Mouse (Mus musculus): ENCODE data around the gene Rnls. TPM values are rescaled to one million over a fixed set of nuclear protein-coding genes. Genes with fewer than 3 reads are reported as not detected.

The Rnls gene
- polyA plus RNA-seq, 1 experiment from 2014 or later = 10.0 TPM

GRCm38 (mm10) chr19:33326706-33327641 lies 65.1 kb downstream of the Rnls start:
- Histone ChIP-seq H3K27ac (ENCODE audit: low read depth, low read length) (no peak overlapping the region), H3K4me1 (ENCODE audit: control insufficient read depth, insufficient read depth, low read depth, low read length) (no peaks in the 10 kb centered on the region), H3K27me3 (replicated peaks; ENCODE audit: control insufficient read depth, insufficient read depth, low read length) (no peaks in the 10 kb centered on the region), H3K4me3 (ENCODE audit: low read length) (no peak overlapping the region), H3K9ac (ENCODE audit: low read depth, low read length) (no peak overlapping the region), H3K36me3 (ENCODE audit: control insufficient read depth, insufficient read depth, low read length) (no peaks in the 10 kb centered on the region), H3K9me3 (ENCODE audit: control insufficient read depth, low read length) (no peaks in the 10 kb centered on the region), H3K4me2 (ENCODE audit: low read length) (no peak overlapping the region)
- WGBS = 81% methylated on average over 4 of the region's 4 CpGs
- ATAC-seq = no peak

DNA sequence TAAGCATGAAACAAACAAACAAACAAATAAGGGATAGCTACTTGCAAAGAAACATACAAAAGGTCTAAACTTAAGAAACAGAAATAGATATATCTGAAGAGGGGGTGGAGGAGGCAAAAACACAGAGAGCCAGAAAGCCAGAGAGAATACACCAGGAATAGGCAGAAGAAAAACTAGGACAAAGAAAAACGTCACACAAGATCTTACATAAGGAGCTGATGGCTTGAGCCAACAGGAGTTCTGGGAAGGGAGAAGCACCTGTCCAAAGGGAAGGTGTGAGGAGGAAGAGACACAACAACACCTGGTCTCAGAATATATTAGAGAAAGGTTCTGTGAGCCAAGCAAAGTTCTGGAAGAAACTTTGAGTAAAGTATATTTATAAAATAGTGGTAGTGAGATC lies 73.3 kb downstream of the Rnls start:
- Histone ChIP-seq H3K36me3 (ENCODE audit: control insufficient read depth, insufficient read depth, low read length) (no peaks in the 10 kb centered on the region), H3K27ac (ENCODE audit: low read depth, low read length) (no peak overlapping the region)
- no peak for ATAC-seq

GRCm38 (mm10) chr19:33317130-33317529 lies 75.0 kb downstream of the Rnls start:
- Histone ChIP-seq H3K9me3 (ENCODE audit: control insufficient read depth, low read length) (no peaks in the 10 kb centered on the region), H3K4me1 (ENCODE audit: control insufficient read depth, insufficient read depth, low read depth, low read length) (no peaks in the 10 kb centered on the region), H3K36me3 (ENCODE audit: control insufficient read depth, insufficient read depth, low read length) (no peaks in the 10 kb centered on the region), H3K9ac (ENCODE audit: low read depth, low read length) (no peak overlapping the region), H3K27me3 (replicated peaks; ENCODE audit: control insufficient read depth, insufficient read depth, low read length) (no peaks in the 10 kb centered on the region), H3K4me3 (ENCODE audit: low read length) (no peak overlapping the region), H3K4me2 (ENCODE audit: low read length) (no peak overlapping the region), H3K27ac (ENCODE audit: low read depth, low read length) (no peak overlapping the region)
- 80% methylated on average over 4 of the region's 4 CpGs for WGBS
- ATAC-seq = no peak

More for the DNA sequence above, 73.3 kb downstream of the Rnls start:
- Histone ChIP-seq H3K9me3 (ENCODE audit: control insufficient read depth, low read length) (no peaks in the 10 kb centered on the region), H3K27me3 (replicated peaks; ENCODE audit: control insufficient read depth, insufficient read depth, low read length) (no peaks in the 10 kb centered on the region), H3K9ac (ENCODE audit: low read depth, low read length) (no peak overlapping the region), H3K4me3 (ENCODE audit: low read length) (no peak overlapping the region), H3K4me1 (ENCODE audit: control insufficient read depth, insufficient read depth, low read depth, low read length) (no peaks in the 10 kb centered on the region), H3K4me2 (ENCODE audit: low read length) (no peak overlapping the region)
- 65% methylated on average over 1 of the region's 1 CpGs for WGBS

- ATAC-seq = no peak
- Histone ChIP-seq H3K9ac (ENCODE audit: low read depth, low read length) (no peak overlapping the region), H3K27me3 (replicated peaks; ENCODE audit: control insufficient read depth, insufficient read depth, low read length) (no peaks in the 10 kb centered on the region), H3K4me1 (ENCODE audit: control insufficient read depth, insufficient read depth, low read depth, low read length) (no peaks in the 10 kb centered on the region), H3K36me3 (ENCODE audit: control insufficient read depth, insufficient read depth, low read length) (no peaks in the 10 kb centered on the region), H3K4me3 (ENCODE audit: low read length) (no peak overlapping the region), H3K4me2 (ENCODE audit: low read length) (no peak overlapping the region), H3K27ac (ENCODE audit: low read depth, low read length) (no peak overlapping the region), H3K9me3 (ENCODE audit: control insufficient read depth, low read length) (no peaks in the 10 kb centered on the region)
- WGBS = 56% methylated on average over 3 of the region's 3 CpGs
Measured at GRCm38 (mm10) chr19:33299726-33300292, 92.3 kb downstream of the Rnls start.

DNA sequence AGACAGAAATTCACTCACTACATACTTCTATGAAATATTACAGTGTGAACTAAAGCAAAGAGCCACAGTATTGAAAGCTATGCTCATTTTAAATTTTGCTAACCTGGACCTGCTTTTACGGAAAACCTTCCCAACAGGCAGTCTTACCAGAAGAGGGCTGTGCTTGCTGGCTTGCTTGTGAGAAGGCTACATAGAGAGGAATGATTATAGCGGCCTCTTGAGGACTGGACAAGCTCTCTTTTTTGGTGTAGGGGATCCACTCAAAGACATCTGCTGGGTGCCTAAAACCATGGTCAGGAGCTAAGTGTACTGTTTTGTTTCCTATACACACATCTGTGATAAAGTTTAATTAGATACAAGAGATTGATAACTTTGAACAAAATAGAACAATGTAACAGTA lies 95.8 kb downstream of the Rnls start:
- Histone ChIP-seq H3K27me3 (replicated peaks; ENCODE audit: control insufficient read depth, insufficient read depth, low read length) (no peaks in the 10 kb centered on the region), H3K9me3 (ENCODE audit: control insufficient read depth, low read length) (no peaks in the 10 kb centered on the region), H3K4me2 (ENCODE audit: low read length) (no peak overlapping the region), H3K36me3 (ENCODE audit: control insufficient read depth, insufficient read depth, low read length) (no peaks in the 10 kb centered on the region), H3K4me1 (ENCODE audit: control insufficient read depth, insufficient read depth, low read depth, low read length) (no peaks in the 10 kb centered on the region), H3K9ac (ENCODE audit: low read depth, low read length) (no peak overlapping the region), H3K27ac (ENCODE audit: low read depth, low read length) (no peak overlapping the region), H3K4me3 (ENCODE audit: low read length) (no peak overlapping the region)
- WGBS = 41% methylated on average over 2 of the region's 2 CpGs
- no peak for ATAC-seq

DNA sequence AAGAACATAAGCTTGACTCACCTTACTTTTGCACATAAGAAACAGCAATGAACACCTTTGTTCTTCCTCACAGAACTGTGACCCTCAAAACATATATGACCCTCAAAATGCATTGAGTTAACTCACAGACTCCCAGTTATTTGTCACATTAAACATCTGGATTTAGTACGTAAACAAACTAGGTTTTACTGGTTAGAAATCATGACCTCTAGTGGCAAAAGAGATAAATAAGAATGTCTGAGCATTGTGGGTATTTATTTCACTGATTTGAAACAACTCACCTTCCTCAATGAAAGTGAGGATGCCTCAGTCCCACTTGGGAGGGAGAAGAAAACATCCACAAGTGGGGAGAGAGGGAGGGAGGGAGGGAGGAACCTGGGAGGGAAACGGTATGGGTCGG lies 109.1 kb downstream of the Rnls start:
- Histone ChIP-seq H3K4me3 (ENCODE audit: low read length) (no peak overlapping the region), H3K9ac (ENCODE audit: low read depth, low read length) (no peak overlapping the region), H3K4me1 (ENCODE audit: control insufficient read depth, insufficient read depth, low read depth, low read length) (no peaks in the 10 kb centered on the region), H3K36me3 (ENCODE audit: control insufficient read depth, insufficient read depth, low read length) (no peaks in the 10 kb centered on the region), H3K27me3 (replicated peaks; ENCODE audit: control insufficient read depth, insufficient read depth, low read length) (no peaks in the 10 kb centered on the region), H3K27ac (ENCODE audit: low read depth, low read length) (no peak overlapping the region), H3K4me2 (ENCODE audit: low read length) (no peak overlapping the region), H3K9me3 (ENCODE audit: control insufficient read depth, low read length) (no peaks in the 10 kb centered on the region)
- 64% methylated on average over 3 of the region's 3 CpGs for WGBS
- ATAC-seq = no peak

DNA sequence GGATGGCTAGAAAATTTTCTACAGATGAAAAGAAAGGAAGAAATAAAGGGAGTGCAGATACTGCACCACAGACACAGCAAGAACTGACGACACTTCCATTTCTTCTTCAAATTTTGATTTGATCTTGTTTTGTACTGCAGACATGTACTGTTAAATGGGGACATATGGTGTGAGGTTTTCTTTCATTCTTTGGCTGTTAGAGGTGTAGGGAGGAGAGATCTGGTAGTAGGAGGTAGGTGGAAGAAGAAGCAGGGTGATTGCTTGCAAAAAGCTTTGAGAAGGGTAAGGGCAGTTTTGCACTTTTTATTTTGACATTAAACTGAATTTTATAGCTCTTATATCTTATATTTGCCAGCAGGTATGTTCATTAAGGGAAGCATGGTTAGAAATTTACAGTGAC lies 115.7 kb downstream of the Rnls start:
- no peaks in the 10 kb centered on the region for H3K36me3 ChIP-seq (ENCODE audit: control insufficient read depth, insufficient read depth, low read length)
- no peaks in the 10 kb centered on the region for H3K4me1 ChIP-seq (ENCODE audit: control insufficient read depth, insufficient read depth, low read depth, low read length)
- no peaks in the 10 kb centered on the region for H3K9me3 ChIP-seq (ENCODE audit: control insufficient read depth, low read length)
- no peak overlapping the region for H3K4me2 ChIP-seq (ENCODE audit: low read length)
- H3K9ac ChIP-seq (ENCODE audit: low read depth, low read length) = no peak overlapping the region
- ATAC-seq = no peak
- H3K27ac ChIP-seq (ENCODE audit: low read depth, low read length) = no peak overlapping the region
- H3K27me3 ChIP-seq (replicated peaks; ENCODE audit: control insufficient read depth, insufficient read depth, low read length) = no peaks in the 10 kb centered on the region
- H3K4me3 ChIP-seq (ENCODE audit: low read length) = no peak overlapping the region
- 89% methylated on average over 1 of the region's 1 CpGs for WGBS

DNA sequence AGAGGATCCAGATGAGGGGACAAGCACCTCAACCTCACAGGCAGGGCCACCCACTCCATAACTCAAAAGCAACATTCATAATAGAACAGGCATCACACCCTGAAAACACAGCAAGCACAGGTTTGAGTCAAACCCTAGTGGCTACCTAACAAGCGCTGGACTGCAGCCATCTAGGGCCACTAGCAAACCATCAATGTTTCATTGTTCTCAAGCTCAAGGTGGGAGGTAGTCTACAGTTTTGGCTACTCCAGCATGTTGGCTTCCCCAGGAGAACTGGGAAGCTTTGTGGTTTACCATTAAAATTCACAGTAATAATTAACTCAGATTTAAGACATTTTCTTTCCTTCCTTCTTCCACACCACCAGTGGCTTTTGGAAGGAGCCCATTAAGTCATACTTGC lies 118.4 kb downstream of the Rnls start:
- Histone ChIP-seq H3K27ac (ENCODE audit: low read depth, low read length) (no peak overlapping the region), H3K4me2 (ENCODE audit: low read length) (no peak overlapping the region), H3K9me3 (ENCODE audit: control insufficient read depth, low read length) (no peaks in the 10 kb centered on the region), H3K4me1 (ENCODE audit: control insufficient read depth, insufficient read depth, low read depth, low read length) (no peaks in the 10 kb centered on the region), H3K36me3 (ENCODE audit: control insufficient read depth, insufficient read depth, low read length) (no peaks in the 10 kb centered on the region), H3K9ac (ENCODE audit: low read depth, low read length) (no peak overlapping the region), H3K4me3 (ENCODE audit: low read length) (no peak overlapping the region), H3K27me3 (replicated peaks; ENCODE audit: control insufficient read depth, insufficient read depth, low read length) (no peaks in the 10 kb centered on the region)
- no peak for ATAC-seq
- WGBS = 89% methylated on average over 1 of the region's 1 CpGs

DNA sequence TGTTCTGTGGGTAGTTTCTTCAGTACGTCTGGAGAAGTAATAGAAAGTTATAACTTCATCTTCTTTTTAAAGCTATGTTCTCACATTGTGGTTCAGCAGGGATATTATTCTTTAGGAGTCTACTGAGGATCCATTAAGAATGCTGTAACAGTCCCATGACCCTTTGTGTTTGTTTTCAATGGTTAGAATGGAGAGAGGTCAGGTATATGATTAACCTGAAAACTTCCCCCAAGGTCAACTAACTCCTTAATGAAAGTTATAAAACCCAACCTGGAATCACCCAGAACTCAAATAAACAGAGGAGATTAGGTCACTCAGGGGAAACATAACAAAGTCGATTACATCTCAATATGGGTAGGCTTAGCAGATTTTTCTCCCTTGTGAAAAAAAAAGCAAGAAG lies 120.5 kb downstream of the Rnls start:
- Histone ChIP-seq H3K27me3 (replicated peaks; ENCODE audit: control insufficient read depth, insufficient read depth, low read length) (no peaks in the 10 kb centered on the region), H3K27ac (ENCODE audit: low read depth, low read length) (no peak overlapping the region), H3K4me1 (ENCODE audit: control insufficient read depth, insufficient read depth, low read depth, low read length) (no peaks in the 10 kb centered on the region), H3K4me3 (ENCODE audit: low read length) (no peak overlapping the region), H3K36me3 (ENCODE audit: control insufficient read depth, insufficient read depth, low read length) (no peaks in the 10 kb centered on the region), H3K9ac (ENCODE audit: low read depth, low read length) (no peak overlapping the region), H3K9me3 (ENCODE audit: control insufficient read depth, low read length) (no peaks in the 10 kb centered on the region), H3K4me2 (ENCODE audit: low read length) (no peak overlapping the region)
- 62% methylated on average over 2 of the region's 2 CpGs for WGBS
- no peak for ATAC-seq

Data from hindbrain, embryonic 16.5 days (tissue).